Mouse (Mus musculus) heart, adult 2 months (tissue): ENCODE results near the gene Rab3ip. TPM values are rescaled to one million over a fixed set of nuclear protein-coding genes. Genes with fewer than 3 reads are reported as not detected.

Experiments used
- DNase-seq, 2 experiments: peaks; one replicate each; pipeline ENCODE4 v3.0.0; 2021
- H3K27ac ChIP-seq: fragments of 200-600 bp; 2 replicates; pipeline ENCODE4 v1.8.1; 2022
- H3K27me3 ChIP-seq: fragments of 200-500 bp; 2 replicates; pipeline ENCODE4 v1.6.1; 2012; ENCODE audit warnings: mild to moderate bottlenecking, low read length, inconsistent platforms, mixed read lengths; ENCODE audit not compliant: control insufficient read depth, insufficient read depth
- H3K36me3 ChIP-seq: fragments of 200-500 bp; 2 replicates; pipeline ENCODE4 v1.6.1; 2012; ENCODE audit warnings: low read length, inconsistent platforms; ENCODE audit not compliant: control insufficient read depth, insufficient read depth
- H3K4me1 ChIP-seq: fragments of 200-500 bp; 2 replicates; pipeline ENCODE4 v1.6.1; 2011; ENCODE audit warnings: low read length; ENCODE audit not compliant: control insufficient read depth, insufficient read depth
- H3K4me3 ChIP-seq: fragments of 200-600 bp; 2 replicates; pipeline ENCODE4 v1.8.1; 2022
- H3K79me2 ChIP-seq: fragments of 200-500 bp; replicated peaks from 2 replicates; pipeline ENCODE4 v1.6.1; 2012; ENCODE audit warnings: mild to moderate bottlenecking, inconsistent platforms, low read length, moderate library complexity, mixed read lengths; ENCODE audit not compliant: control insufficient read depth, insufficient read depth
- H3K9ac ChIP-seq: fragments of 200-500 bp; 2 replicates; pipeline ENCODE4 v1.6.1; 2012; ENCODE audit warnings: low read depth, mild to moderate bottlenecking, control low read depth, inconsistent platforms, low read length, mixed read lengths
- CTCF ChIP-seq: fragments of 200-600 bp; IDR thresholded peaks from 2 replicates; pipeline ENCODE4 v1.8.1; 2022; ENCODE audit warnings: antibody characterized with exemption, mild to moderate bottlenecking, moderate library complexity
- EP300 ChIP-seq: fragments of 200-500 bp; IDR thresholded peaks from 2 replicates; pipeline ENCODE4 v1.6.1; 2011; ENCODE audit warnings: low read depth, low read length, control low read depth; ENCODE audit not compliant: insufficient read depth
- POLR2A ChIP-seq: fragments of 200-500 bp; IDR thresholded peaks from 2 replicates; pipeline ENCODE4 v1.6.1; 2011; ENCODE audit warnings: mild to moderate bottlenecking, low read depth, low read length, control low read depth; ENCODE audit not compliant: insufficient read depth
- WGBS: fragments of 180-500 bp; shearing (Covaris S2); methylation state at CpG from one replicate; pipeline ENCODE4 v1.1.7; 2018; 5-methylcytosine and 5-hydroxymethylcytosine counted together
- intact Hi-C: fragments of 180-260 bp; cut with DNase I; formaldehyde crosslinking; loops from one replicate; pipeline ENCODE4 v1.15.1; 2025
- polyA plus RNA-seq: library from polyadenylated mRNA; depleted of rRNA; stranded (reverse); fragments of >200 nt; gene quantifications from 2 replicates; pipeline ENCODE4 v1.2.3, GENCODE M21; 2012
- total RNA-seq, 2 experiments: library from RNA; stranded (reverse); gene quantifications; 2 replicates each; pipeline ENCODE4 v1.2.3; 2021

Rab3ip gene
- total and polyA plus RNA-seq, 3 experiments = 80.3 to 168 (median 100) TPM

- TF ChIP-seq CTCF (no peak), EP300 (no peak), POLR2A (no peak)
- no peak overlapping the region for H3K9ac ChIP-seq
- intact Hi-C loops = no loop called here
- H3K4me3 ChIP-seq = no peak overlapping the region
- no peaks in the 10 kb centered on the region for H3K36me3 ChIP-seq
- no peaks in the 10 kb centered on the region for H3K27me3 ChIP-seq
- H3K4me1 ChIP-seq = no peaks in the 10 kb centered on the region
- no peaks in the 10 kb centered on the region for H3K79me2 ChIP-seq
- no peak overlapping the region for H3K27ac ChIP-seq
- DNase-seq = peak in 1 of 2 experiments; percentile 39
- 68% methylated on average over 9 of the region's 9 CpGs for WGBS
Observed at GRCm38 (mm10) chr10:116978841-116979240, 28.3 kb upstream of the Rab3ip start.

- Histone ChIP-seq H3K79me2 (no peaks in the 10 kb centered on the region), H3K4me3 (no peak overlapping the region)
Observed at GRCm38 (mm10) chr10:116977858-116978257, 27.3 kb upstream of the Rab3ip start.

GRCm38 (mm10) chr10:116977455-116977854, 26.9 kb upstream of the Rab3ip start:
- WGBS = 53% methylated on average over 4 of the region's 4 CpGs

More at GRCm38 (mm10) chr10:116977858-116978257, 27.3 kb upstream of the Rab3ip start:
- Histone ChIP-seq H3K36me3 (no peaks in the 10 kb centered on the region), H3K4me1 (no peaks in the 10 kb centered on the region), H3K27me3 (no peaks in the 10 kb centered on the region), H3K27ac (no peak overlapping the region), H3K9ac (no peak overlapping the region)
- WGBS = 86% methylated on average over 2 of the region's 2 CpGs
- TF ChIP-seq EP300 (no peak), CTCF (no peak)
- no peak for DNase-seq
- intact Hi-C loops = no loop called here

GRCm38 (mm10) chr10:116972509-116972908, 21.9 kb upstream of the Rab3ip start, which contains the start of gene Gm10271:
Gm10271 (minus strand) TSS chr10:116972609.
- no peak within 1 kb of the TSS for H3K4me3 ChIP-seq
- H3K9ac ChIP-seq = no peak within 1 kb of the TSS
- 94% methylated on average over 6 of the region's 6 CpGs for WGBS
- no peaks in the 10 kb centered on the region for H3K79me2 ChIP-seq
- H3K27me3 ChIP-seq = no peaks in the 10 kb centered on the region
- H3K36me3 ChIP-seq = no peaks in the 10 kb centered on the region
- DNase-seq = no peak
- intact Hi-C loops = no loop called here
- TF ChIP-seq CTCF (no peak), EP300 (no peak), POLR2A (no peak)
- no peak within 1 kb of the TSS for H3K27ac ChIP-seq
- H3K4me1 ChIP-seq = no peaks in the 10 kb centered on the region

More at GRCm38 (mm10) chr10:116977455-116977854, 26.9 kb upstream of the Rab3ip start:
- H3K4me1 ChIP-seq = no peaks in the 10 kb centered on the region
- TF ChIP-seq POLR2A (no peak), CTCF (no peak), EP300 (no peak)
- intact Hi-C loops = no loop called here
- DNase-seq = no peak
- H3K36me3 ChIP-seq = no peaks in the 10 kb centered on the region
- H3K79me2 ChIP-seq = no peaks in the 10 kb centered on the region
- no peaks in the 10 kb centered on the region for H3K27me3 ChIP-seq
- H3K4me3 ChIP-seq = no peak overlapping the region
- no peak overlapping the region for H3K27ac ChIP-seq
- H3K9ac ChIP-seq = no peak overlapping the region

GRCm38 (mm10) chr10:116968741-116969140, 18.2 kb upstream of the Rab3ip start:
- intact Hi-C loops = no loop called here
- no peak for TF ChIP-seq CTCF
- no peak for TF ChIP-seq POLR2A
- no peak for TF ChIP-seq EP300
- Histone ChIP-seq H3K4me3 (no peak overlapping the region), H3K36me3 (no peaks in the 10 kb centered on the region), H3K9ac (no peak overlapping the region), H3K4me1 (no peaks in the 10 kb centered on the region), H3K79me2 (no peaks in the 10 kb centered on the region), H3K27me3 (no peaks in the 10 kb centered on the region), H3K27ac (no peak overlapping the region)
- DNase-seq = no peak
- 42% methylated on average over 4 of the region's 4 CpGs for WGBS

- no peak overlapping the region for H3K9ac ChIP-seq
- WGBS = 65% methylated on average over 6 of the region's 6 CpGs
- no peak overlapping the region for H3K27ac ChIP-seq
- H3K4me1 ChIP-seq = no peaks in the 10 kb centered on the region
- peak in 1 of 2 experiments; percentile 46 for DNase-seq
- no peaks in the 10 kb centered on the region for H3K36me3 ChIP-seq
- TF ChIP-seq POLR2A (no peak), EP300 (no peak), CTCF (no peak)
- no peaks in the 10 kb centered on the region for H3K27me3 ChIP-seq
- intact Hi-C loops = no loop called here
- no peak overlapping the region for H3K4me3 ChIP-seq
- H3K79me2 ChIP-seq = no peaks in the 10 kb centered on the region
Observed at GRCm38 (mm10) chr10:116966065-116966464, 15.5 kb upstream of the Rab3ip start.

GRCm38 (mm10) chr10:116965297-116965696, 14.7 kb upstream of the Rab3ip start:
- TF ChIP-seq CTCF (no peak), POLR2A (no peak), EP300 (no peak)
- Histone ChIP-seq H3K4me3 (no peak overlapping the region), H3K79me2 (no peaks in the 10 kb centered on the region), H3K9ac (no peak overlapping the region), H3K27ac (no peak overlapping the region), H3K4me1 (no peaks in the 10 kb centered on the region), H3K27me3 (no peaks in the 10 kb centered on the region), H3K36me3 (no peaks in the 10 kb centered on the region)
- 42% methylated on average over 5 of the region's 5 CpGs for WGBS
- peak in 1 of 2 experiments; percentile 31 for DNase-seq
- intact Hi-C loops = no loop called here
